Mouse (Mus musculus) right cerebral cortex, postnatal 36 days (tissue): ENCODE results near the gene Polr1b.

Experiments used
- DNase-seq, 2 experiments: peaks; one replicate each; pipeline ENCODE4 v3.0.0; 2022; ENCODE audit warnings: low spot score in 2 of 2, mixed read lengths in 1 of 2

The Polr1b gene

DNA sequence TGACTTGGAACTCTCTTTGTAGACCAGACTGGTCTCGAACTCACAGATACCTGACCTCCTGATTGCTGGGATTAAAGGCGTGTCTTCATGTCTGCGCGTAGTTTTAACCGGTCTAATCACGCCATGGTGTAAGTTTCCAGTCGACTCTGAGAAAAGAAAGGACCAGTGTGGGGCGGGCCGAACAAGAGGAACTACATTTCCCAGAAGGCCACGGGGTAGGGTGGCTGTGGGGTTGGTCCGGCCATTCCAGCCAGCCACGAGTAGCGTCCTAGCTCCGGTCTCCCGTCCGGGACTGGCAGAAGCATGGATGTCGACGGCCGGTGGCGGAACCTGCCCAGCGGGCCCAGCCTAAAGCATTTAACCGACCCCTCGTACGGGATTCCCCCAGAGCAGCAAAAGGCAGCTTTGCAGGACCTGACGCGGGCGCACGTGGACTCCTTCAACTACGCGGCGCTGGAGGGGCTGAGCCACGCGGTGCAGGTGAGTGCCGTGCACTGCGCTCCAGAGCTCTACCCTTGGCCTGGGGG is at the start of gene Polr1b:
TSS of gene Polr1b (plus strand) at position 212 of the 527 bp plus-strand sequence.
- DNase-seq, result peak; percentile 89 to 93

DNA sequence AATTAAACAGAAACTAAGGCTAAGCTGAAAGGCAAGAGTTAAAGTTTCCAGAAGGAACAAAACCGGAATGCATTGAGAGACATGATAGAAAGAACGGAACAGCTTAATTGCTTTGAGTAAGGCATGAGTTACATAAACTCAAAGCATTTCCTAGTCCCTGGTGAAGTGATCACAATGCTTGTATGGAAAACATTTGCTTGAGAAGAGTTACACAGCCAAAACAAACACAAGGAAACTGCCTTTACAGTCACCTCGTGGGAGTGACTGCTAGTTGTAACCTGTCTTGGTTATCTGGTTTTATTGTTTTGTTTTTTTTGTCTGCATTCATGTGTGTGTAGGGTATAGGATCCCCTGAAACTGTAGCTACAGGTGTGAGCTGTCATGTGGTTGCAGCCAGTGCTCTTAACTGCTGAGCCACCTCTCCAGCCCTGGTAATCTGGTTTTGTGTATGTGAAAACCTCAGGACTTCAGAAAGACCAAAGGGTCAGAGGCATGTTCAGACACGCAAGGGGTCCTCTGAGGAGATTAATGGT is 48.3 kb upstream of the Polr1b start:
- no peak for DNase-seq

DNA sequence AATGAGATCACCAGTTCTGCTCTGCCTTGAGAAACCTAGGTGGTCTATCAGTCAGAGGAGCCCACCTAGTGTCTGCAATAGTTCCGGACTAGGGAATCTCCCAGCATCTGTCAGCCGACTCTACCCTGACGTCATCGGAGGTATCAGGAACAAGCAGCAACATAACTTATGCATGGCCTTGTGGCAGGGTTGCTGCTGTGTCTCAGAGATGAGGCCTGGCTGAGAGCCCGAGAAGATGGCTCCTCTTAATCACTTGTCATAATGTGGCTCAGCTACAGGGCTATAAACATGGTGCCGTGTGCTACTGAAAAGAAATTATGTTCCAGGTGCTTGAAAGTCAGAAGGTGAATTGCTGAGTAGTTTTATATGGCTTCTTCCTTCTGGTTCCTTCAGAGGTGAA is 45.1 kb upstream of the Polr1b start:
- DNase-seq, result no peak

DNA sequence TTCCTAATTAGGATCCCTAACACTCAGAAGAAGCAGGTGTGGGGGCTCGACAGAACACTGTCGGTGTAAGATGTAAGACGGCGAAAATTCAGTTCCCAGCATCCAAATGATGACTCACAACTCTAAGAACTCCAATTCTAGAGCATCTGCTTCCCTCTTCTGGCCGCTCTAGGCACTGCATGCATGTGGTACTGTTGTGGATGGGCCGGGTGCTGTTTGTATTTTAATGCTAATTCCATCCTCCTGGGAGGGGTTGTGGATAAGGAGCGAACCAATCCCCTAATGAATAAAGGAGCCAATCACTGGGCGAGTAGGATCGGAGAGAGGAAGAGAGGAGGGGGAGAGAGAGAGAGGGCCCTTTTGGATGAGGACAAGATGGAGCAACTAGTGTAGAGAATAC is 44.2 kb upstream of the Polr1b start:
- DNase-seq, result no peak

DNA sequence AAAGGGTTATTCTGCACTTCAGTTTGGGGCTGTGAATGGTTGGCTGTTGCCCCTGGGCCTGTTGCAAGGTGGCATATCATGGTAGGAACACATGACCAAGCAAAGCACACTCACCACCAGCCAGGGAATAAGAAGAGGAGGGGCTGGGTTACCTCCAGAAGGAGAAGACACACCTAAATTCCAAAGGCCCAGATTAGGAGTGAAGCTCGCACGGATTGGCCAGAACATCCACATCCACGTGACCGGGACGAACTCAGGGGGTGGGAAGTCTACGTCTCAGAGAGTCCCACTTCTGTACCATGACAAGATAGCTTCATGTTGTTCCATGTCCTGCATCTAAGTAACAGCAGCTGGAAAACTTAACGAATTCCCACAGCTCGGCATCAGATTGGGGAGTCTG is 43.5 kb upstream of the Polr1b start:
- no peak for DNase-seq

DNA sequence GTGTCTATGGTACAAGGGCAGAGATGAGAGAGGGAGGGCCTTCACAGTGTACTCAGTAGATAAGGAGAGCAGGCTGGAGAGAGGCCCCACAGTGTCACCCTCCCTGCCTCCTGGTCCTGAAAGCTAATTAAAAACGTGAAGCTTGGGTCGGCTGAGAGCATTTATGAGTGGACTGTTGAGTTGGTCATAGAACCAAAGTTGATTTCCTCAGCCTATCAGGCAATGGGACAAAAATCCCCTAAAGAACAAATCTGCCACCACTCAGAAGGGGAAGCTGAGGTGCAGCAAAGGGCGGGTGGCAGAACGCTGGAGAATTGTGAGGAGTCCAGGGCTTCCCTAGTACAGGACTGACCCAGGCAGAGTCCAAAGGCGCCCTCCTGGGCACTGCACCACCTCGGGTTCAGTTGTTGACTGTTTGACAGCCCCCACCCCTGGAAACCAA is 42.9 kb upstream of the Polr1b start:
- DNase-seq, result no peak

DNA sequence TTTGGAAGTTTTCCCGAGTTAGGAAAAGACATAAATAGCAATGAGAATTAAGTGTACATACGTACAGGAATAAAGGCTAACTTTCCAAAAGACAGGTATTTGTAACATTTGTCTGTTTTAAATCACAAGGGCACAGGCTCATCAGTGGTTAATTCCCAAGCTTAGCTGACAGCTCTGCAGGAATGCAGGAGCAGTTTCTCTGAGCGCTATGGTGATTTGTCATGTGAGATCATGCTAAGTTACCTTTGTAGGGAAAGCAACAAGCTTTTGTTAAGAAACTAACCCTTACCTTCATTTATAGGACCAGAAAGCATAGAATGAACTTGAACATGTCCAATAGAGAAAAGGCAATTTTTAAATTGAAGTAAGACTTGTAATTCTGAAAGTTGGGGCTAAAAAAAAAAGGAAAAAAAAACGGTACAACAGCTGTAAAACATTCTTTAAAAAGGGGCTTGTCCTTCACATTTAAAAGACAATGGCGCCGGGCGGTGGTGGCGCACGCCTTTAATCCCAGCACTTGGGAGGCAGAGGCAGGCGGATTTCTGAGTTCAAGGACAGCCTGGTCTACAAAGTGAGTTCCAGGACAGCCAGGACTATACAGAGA is 39.2 kb upstream of the Polr1b start:
- no peak for DNase-seq

DNA sequence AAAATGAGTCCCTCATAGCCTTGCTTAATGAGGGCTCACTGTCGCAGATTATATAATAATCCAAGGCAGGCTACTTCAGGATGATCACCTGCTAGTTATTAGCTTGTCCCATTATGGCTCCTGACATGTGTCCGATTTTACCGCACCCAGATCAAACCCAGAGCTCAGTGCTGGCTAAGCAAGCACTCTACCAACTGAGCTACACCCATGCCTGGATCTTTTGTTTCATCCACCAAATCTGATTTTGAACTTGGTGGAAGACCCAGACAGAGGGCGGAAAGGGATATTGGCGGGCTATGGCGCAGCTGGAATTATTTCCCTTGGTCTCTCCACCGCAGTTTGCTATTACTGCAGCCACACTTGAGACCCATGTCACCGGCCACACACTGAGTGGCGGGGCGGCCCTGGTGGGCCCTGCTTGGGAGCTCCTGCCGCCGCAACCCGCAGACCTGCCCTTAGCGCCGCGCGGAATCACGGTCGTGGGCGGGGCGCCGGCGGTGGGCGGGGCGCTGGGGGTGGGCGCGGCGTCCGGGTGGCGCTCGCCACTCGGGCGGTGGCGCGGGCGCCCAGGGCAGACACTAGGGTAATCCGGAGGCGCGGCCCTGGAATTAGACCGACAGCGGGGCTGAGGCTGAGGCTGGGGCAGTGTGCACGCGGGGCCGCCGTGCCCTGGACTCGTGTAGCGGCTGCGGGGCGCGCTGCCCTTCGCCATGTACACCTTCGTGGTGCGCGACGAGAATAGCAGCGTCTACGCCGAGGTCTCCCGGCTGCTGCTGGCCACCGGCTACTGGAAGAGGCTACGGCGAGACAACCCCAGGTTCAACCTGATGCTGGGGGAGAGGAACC is 35.1 kb upstream of the Polr1b start, which contains the start of gene Ttl:
TSS of gene Ttl (plus strand) at position 506 of the 846 bp plus-strand sequence.
- DNase-seq, result peak; percentile 48 to 60

DNA sequence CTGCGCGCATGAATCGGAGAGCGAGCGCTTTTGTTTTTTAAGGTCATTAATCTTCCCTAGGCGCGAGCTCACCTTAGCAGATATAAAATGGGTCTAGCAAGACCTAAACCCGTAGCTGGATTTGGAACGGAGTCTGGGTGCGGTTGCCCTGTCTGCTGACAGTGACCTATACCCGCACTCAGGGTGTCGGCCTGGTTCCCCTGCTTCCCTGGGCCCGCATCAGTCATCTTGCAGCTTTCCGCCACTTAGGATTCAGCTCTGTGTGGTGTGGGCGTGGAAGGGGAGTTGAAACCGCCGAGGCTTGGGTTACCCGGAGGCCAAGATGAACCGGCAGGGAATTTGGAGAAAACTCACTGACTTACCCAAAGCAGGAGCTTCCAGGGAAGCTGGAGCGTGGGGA is 34.5 kb upstream of the Polr1b start:
- DNase-seq, result peak in 1 of 2 experiments; percentile 61

DNA sequence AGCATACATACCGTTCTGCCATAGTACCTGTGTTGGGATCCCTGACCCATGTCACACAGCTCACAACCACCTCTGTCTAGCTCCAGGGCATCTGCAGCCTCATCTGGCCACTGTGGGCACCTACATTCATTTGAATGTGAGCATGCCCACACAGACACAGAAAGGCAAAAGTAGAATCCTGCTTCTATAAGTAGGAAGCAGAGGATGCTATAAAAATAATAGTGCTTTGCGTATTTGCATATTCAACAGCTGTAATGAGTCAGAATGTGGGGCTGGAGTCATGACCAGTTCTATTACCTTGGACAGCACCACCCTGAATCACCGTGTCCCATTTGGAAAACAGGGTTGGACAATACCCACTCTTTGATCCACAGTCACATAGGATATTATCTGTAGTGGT is 30.5 kb upstream of the Polr1b start:
- no peak for DNase-seq

DNA sequence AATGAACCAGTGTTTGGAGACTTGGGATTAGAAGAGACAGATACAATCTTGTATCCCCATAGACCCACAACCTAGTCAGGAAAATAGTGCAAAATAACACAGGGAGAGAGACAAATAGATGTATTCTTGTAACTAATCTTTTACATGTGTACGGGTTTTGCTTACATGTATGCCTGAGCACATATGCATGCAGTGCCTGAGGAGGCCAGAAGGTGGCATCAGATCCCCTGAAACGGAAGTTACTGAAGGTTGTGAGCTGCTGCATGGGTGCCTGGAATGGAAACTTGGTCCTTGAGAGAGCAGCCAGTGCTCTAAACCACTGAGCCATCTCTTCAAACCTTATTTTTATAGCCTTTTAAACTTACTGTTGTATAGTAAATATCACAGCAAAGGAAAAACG is 22.5 kb upstream of the Polr1b start:
- no peak for DNase-seq

DNA sequence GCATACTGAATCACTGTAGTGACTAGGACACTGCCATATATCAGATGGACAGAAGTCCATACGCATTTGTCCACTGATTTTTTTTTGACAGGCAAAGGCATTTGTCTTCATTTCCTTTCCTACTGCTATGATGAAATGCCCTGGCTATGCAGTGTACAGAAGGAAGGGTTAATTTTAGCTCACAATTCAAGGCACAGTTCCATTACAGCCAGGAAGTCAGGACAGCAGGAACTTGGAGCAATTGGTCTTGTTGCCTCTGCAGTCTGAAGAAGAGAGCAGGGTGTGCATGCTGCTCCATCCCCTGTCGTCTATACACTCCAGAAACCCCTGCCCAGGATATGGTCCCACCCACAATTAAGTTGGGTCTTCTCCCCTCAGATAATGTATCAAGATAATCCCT is 21.6 kb upstream of the Polr1b start:
- no peak for DNase-seq

DNA sequence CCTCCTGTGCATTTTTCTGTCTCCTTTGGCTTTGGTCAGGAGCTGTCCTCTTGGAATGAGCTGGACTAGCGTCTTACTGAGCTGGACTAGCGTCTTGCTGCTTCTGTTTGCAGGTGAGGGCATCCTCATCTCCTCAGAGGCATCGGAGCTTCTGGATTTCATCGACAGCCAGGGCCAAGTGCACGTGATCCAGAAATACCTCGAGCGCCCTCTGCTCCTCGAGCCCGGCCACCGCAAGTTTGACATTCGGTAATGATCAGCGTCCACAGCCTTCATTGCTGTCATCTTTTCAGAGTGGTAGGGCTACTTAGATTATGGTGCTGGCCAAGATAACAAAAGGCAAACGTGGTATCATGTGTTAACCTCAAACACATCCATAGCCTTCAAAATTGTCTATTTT is 19.7 kb upstream of the Polr1b start:
- DNase-seq, result no peak

DNA sequence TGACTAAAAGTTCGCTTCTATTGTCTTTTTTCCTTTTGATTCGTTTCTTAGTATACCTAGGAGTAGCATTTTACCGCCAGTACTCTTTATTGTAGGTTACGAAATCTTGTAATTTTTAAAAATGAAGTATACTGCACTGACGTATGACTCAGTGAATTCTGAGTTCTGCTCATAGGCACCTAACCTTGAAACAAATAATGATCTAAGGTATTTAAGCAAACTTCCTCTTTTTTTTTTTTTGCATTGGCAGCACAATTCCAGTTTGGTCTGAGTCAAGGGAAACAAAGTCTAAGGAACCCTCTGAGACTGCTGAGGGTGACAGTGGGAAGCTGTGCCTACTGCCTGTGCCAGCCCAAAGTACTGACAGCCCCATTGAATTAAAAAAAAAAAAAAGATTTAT is 17.3 kb upstream of the Polr1b start:
- no peak for DNase-seq

DNA sequence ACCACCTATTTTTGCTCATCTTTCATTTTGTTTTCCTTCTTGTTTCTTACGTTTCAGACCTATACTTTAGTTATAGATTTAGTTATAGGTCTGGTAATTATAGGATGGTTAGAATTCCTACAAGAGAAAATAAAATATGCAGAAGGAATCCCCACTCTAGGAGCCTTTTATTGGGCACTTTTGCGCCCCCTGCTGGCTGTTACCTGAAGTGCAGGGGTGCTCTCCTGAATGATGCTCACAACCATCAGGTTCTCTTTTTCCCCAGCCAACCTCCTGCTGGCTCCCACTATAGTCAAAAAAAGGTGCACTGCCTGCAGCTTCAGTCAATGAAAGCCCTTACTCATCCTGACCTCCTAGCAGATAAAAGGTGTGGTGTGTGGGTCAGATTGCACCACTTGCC is 15.8 kb upstream of the Polr1b start:
- no peak for DNase-seq

DNA sequence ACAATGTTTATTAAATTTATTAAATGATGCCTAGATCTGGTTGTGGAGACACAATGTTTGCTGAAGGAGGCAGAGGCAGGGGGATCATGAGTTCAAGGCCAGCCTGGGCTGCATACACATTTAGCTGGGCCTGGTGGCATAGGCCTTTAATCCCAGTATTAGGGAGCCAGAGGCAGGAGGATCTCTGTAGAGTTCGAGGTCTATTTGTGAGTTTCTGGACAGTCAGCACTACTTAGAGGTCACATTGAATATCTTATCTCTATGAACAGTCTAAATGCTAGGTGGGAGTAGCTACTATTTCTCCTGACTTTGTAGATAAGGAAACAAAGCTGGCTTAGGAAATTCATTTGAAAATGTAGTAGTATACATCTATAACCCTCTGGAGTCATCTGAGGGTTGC is 13.3 kb upstream of the Polr1b start:
- DNase-seq, result no peak

DNA sequence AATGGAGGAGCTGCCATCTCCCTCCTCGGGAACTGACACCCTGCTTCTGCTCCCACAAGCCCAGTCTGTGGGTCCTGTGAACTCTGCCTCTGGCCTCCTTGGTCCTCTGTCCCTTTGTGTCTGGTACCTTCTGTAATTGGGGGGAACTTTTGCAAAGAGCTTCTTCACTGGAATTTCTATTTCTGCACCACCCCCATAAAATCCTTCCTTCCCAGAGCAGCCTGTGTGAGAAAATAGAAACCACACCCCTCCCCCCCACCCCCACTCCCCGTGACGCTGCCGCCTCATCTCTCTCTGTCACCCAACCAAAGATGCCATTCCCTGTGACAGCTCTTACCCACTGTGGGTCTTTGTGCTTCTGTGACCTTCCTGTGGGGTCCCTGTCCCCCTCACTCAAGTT is 10.4 kb upstream of the Polr1b start:
- no peak for DNase-seq

DNA sequence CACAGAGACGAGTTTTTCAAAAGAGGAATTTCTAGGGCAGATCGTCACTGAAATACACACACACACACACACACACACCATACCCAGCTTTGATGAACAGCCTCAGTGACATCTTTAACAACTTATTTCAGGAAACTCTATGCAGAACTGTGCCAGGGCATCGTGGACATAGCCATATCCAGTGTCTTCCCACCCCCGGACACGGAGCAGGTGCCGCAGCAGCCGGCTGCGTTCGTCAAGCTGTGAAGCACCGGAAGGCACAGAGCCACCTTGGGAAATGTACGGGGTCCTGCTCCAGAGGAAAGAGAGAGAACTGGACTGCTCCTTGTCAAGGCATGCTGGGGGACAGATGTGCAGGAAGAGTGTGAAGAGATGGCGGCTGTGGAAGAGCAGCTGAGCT is 8.0 kb upstream of the Polr1b start:
- no peak for DNase-seq

DNA sequence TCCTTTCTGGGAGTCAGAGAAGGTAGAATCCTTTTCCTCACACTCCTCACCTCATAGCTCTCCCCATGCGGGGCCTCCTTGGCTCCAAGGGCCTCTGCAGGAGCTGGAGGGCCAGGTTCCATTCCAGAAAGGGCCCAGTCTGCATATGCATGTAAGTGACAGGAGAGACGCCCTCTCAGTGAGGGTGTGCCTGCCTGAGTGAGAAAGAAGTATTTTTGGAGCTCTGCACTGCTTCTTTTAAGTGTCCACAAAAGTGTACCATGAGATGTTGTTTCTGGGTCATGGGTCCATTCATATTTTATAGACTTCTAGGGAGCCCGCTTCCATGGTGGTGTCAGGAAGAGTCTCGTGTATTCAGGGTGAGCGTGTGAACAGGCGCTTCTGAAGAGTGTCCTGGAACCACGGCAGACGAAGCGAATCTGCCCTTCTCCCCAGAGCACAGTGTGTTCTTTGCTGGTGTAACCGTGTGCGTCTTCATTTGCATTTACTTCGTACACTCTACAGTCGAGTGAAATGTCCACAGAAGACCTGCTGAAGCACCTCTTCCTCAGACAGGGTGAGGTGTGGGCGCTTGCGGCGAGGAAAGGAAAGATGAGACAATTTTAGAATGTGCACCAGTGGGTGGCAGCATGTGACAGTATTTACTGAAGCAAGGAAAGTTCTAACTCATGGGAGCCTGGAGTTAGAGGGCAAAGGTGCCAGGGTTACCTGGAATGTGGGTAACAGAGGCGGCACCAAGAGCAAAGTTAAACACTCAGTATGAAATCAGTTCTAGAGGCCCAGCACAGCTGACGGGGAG is 6.7 kb upstream of the Polr1b start:
- peak in 1 of 2 experiments; percentile 71 for DNase-seq

DNA sequence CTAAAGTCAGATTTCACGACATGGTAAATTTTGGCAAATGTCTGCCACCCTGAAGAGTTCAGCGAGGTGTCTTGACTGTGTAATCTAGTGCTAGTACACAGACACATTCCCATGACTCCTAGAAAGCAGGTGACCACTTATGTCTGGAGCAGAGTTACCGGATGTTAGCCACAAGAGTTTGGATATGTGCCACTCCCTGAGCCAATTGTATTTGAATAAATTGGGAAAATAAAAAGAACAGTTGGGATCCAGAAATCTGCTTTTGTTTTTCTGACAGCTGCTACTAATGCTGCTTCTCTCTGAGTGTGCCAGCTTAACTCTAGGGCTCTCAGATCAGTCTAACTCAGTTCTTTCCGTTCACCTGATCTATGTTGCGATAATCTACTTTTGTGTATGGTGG is 12.1 kb downstream of the Polr1b start:
- no peak for DNase-seq

DNA sequence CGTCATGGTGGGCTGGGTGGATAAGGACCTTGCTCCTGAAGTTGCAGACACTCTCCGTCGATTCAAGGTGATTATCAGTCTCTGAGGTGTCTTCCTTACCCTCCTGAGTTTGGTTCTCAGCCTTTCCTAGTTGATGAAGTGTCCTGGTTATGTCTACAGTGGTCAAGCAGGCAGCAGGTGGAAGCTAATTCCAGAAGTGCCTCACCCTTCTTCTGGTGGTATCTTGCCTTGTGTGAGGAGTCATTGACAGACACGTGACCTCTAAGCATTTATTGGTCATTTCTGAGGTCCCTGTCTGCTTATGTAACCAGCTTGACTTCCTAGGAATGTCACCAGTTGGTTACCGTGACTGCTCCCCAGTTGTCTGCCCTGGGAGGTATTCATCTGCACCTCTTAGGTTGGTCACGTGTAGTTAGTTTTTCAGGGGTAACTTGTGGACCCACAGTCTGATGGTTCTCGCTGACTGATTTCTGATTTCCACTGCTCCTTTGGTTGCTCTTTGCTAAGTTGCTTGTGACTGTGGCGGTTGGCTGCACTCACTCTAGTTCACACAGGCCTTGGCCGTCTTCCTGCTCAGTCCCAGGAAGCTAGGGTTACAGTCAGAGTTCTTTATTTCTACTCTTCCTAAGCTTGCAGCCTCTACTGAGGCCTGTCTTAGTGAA is 15.0 kb downstream of the Polr1b start:
- DNase-seq, result no peak

DNA sequence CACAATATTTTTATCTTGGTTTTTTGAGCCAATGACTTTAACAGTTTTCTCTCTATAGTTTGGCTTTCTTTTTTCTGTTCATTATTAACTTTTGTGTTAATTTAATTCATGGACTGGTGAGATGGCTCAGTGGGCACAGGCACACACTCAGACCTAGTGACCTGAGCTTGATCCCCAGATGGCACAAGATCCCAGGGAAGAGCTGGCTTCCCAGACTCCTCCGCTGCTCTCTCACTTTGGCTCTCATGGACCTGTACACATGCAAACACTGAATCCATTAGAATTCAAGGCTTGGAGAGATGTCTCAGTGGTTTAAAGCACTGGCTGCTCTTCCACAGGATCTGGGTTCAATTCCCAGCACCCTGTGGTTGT is 15.6 kb downstream of the Polr1b start:
- DNase-seq, result no peak
